Mouse (Mus musculus): ENCODE results near the gene Vax1. TPM values are rescaled to one million over a fixed set of nuclear protein-coding genes. Genes with fewer than 3 reads are reported as not detected.

Gene Vax1
- polyA plus RNA-seq, 1 experiment = not detected

GRCm38 (mm10) chr19:59184000-59184399 is 14.1 kb upstream of the Vax1 start:
- Histone ChIP-seq H3K36me3 (ENCODE audit: control insufficient read depth, insufficient read depth, low read length) (no peaks in the 10 kb centered on the region), H3K27ac (ENCODE audit: insufficient read depth, low read depth, low read length) (no peak overlapping the region), H3K4me3 (ENCODE audit: low read depth, low read length) (no peak overlapping the region), H3K27me3 (ENCODE audit: control insufficient read depth, insufficient read depth, low read length) (peaks cover 6% of the 10 kb centered on the region), H3K4me1 (ENCODE audit: control insufficient read depth, insufficient read depth, insufficient read length, low read length) (no peaks in the 10 kb centered on the region)
- TF ChIP-seq CTCF (IDR thresholded peaks at IDR 0.05; ENCODE audit: extremely low read depth, insufficient read length, insufficient replicate concordance, low read depth, low read length) (no peak), POLR2A (IDR thresholded peaks at IDR 0.05; ENCODE audit: low read depth, low read length) (no peak)
- 3% methylated on average over 3 of the region's 3 CpGs for WGBS

GRCm38 (mm10) chr19:59173341-59174015 is 3.6 kb upstream of the Vax1 start:
- peaks cover 50% of the 10 kb centered on the region for H3K27me3 ChIP-seq (ENCODE audit: control insufficient read depth, insufficient read depth, low read length)
- H3K4me3 ChIP-seq (ENCODE audit: low read depth, low read length) = no peak overlapping the region
- no peaks in the 10 kb centered on the region for H3K36me3 ChIP-seq (ENCODE audit: control insufficient read depth, insufficient read depth, low read length)
- 19% methylated on average over 6 of the region's 6 CpGs for WGBS
- H3K27ac ChIP-seq (ENCODE audit: insufficient read depth, low read depth, low read length) = no peak overlapping the region
- TF ChIP-seq CTCF (IDR thresholded peaks at IDR 0.05; ENCODE audit: extremely low read depth, insufficient read length, insufficient replicate concordance, low read depth, low read length) (no peak), POLR2A (IDR thresholded peaks at IDR 0.05; ENCODE audit: low read depth, low read length) (no peak)
- H3K4me1 ChIP-seq (ENCODE audit: control insufficient read depth, insufficient read depth, insufficient read length, low read length) = peaks cover 3% of the 10 kb centered on the region; the same call in 1 of the 2 replicates

DNA sequence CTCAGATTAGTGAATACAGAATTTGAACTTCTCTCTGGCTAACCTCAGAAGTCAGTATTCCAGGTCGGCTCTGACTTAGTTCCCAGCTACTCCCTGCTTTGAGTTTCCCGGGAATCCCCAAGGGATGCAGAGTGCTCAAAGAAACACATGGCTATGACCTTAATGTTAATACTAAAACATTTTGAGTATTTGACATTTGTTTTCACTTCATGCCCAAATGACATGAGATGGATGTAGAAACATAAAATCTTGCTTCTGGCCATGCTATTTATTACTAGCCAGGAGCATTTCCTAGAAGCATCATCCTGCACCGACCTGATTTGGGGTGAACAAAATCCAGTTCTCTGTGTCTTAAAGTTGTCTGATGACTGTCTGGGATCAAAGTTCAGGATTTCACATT is 2.9 kb upstream of the Vax1 start:
- H3K27me3 ChIP-seq (ENCODE audit: control insufficient read depth, insufficient read depth, low read length) = peaks cover 57% of the 10 kb centered on the region
- no peaks in the 10 kb centered on the region for H3K36me3 ChIP-seq (ENCODE audit: control insufficient read depth, insufficient read depth, low read length)
- no peak overlapping the region for H3K4me3 ChIP-seq (ENCODE audit: low read depth, low read length)
- H3K4me1 ChIP-seq (ENCODE audit: control insufficient read depth, insufficient read depth, insufficient read length, low read length) = peaks cover 3% of the 10 kb centered on the region; the same call in 1 of the 2 replicates
- 7% methylated on average over 3 of the region's 3 CpGs for WGBS
- TF ChIP-seq CTCF (IDR thresholded peaks at IDR 0.05; ENCODE audit: extremely low read depth, insufficient read length, insufficient replicate concordance, low read depth, low read length) (no peak), POLR2A (IDR thresholded peaks at IDR 0.05; ENCODE audit: low read depth, low read length) (no peak)
- H3K27ac ChIP-seq (ENCODE audit: insufficient read depth, low read depth, low read length) = no peak overlapping the region

DNA sequence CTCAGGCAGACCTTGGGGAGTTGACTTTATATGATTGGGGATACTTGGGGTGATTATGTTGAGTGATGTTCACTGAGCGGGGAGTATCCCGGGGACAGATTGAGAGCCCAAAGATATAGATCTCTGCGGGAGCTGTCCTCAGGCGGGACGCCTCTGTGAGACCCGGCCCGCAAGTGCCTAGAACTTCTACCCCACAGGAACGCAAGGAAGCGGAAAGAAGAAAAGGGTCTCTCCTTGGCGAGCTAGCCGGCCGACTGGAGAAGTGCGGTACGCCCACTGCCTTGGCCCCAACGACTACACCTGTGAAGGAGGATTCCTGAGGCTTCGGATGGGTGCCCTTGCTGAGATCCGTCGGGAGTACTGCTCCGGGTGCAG is 2.0 kb upstream of the Vax1 start:
- Histone ChIP-seq H3K27ac (ENCODE audit: insufficient read depth, low read depth, low read length) (no peak overlapping the region), H3K4me3 (ENCODE audit: low read depth, low read length) (no peak overlapping the region), H3K27me3 (ENCODE audit: control insufficient read depth, insufficient read depth, low read length) (peaks cover 65% of the 10 kb centered on the region), H3K36me3 (ENCODE audit: control insufficient read depth, insufficient read depth, low read length) (no peaks in the 10 kb centered on the region), H3K4me1 (ENCODE audit: control insufficient read depth, insufficient read depth, insufficient read length, low read length) (peaks cover 3% of the 10 kb centered on the region; the same call in 1 of the 2 replicates)
- 5% methylated on average over 19 of the region's 19 CpGs for WGBS
- TF ChIP-seq POLR2A (IDR thresholded peaks at IDR 0.05; ENCODE audit: low read depth, low read length) = no peak
- no peak for TF ChIP-seq CTCF (IDR thresholded peaks at IDR 0.05; ENCODE audit: extremely low read depth, insufficient read length, insufficient replicate concordance, low read depth, low read length)

DNA sequence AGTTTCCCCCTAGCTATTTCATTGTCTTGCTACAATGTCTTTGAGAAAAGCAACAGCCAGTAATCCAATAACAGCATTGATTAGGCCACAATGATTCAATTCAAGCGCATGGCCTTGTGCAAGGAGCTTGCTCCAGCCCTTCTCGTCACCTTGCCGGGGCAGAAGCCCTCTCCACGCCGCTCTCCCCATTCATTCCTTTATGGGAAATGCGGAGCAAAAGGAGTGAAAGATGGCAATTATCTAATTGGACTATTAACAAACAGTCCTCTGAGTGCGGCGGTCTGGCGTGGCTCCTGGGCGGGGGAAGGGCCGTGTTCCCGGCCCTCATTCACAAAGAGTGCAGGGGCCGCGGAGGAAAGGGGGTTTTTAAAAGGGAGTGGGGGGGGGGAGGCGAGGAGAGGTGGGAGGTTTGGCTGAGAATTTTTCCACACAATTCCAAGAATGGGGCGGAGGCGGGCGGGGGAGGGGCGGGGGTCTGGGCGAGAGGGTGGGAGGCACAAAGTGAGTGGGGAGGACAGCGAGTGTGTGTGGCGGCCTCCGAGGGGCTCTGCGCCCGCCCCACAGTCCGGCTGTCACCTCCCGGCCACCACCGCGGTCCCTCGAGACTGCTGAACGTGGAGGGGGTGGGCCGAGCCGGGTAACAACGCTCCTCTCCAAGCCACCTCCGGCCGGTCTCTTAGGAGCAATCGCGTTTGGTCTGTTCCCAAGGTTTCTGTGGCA is 1.5 kb upstream of the Vax1 start:
- Histone ChIP-seq H3K27ac (ENCODE audit: insufficient read depth, low read depth, low read length) (no peak overlapping the region), H3K27me3 (ENCODE audit: control insufficient read depth, insufficient read depth, low read length) (peaks cover 71% of the 10 kb centered on the region), H3K4me3 (ENCODE audit: low read depth, low read length) (no peak overlapping the region), H3K36me3 (ENCODE audit: control insufficient read depth, insufficient read depth, low read length) (no peaks in the 10 kb centered on the region), H3K4me1 (ENCODE audit: control insufficient read depth, insufficient read depth, insufficient read length, low read length) (peaks cover 3% of the 10 kb centered on the region; the same call in 1 of the 2 replicates)
- WGBS = 5% methylated on average over 38 of the region's 38 CpGs
- no peak for TF ChIP-seq CTCF (IDR thresholded peaks at IDR 0.05; ENCODE audit: extremely low read depth, insufficient read length, insufficient replicate concordance, low read depth, low read length)
- TF ChIP-seq POLR2A (IDR thresholded peaks at IDR 0.05; ENCODE audit: low read depth, low read length) = no peak

DNA sequence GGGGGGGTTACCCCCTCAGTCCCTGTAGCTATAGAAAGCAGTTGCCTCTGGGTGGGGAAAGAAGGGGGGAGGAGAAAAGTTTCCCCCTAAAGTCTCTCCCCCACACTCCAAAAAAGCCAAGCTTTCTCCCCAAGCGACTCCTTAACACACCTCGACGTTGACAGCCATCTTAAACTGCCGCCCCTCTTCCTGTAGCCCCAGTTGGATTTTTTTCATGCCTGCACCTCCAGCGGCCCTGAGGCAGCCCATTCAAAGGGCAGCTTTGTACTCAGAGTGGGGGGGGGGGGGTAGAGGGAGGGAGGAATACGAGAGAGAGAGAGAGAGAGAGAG is 875 bp upstream of the Vax1 start:
- Histone ChIP-seq H3K27me3 (ENCODE audit: control insufficient read depth, insufficient read depth, low read length) (peaks cover 77% of the 10 kb centered on the region), H3K4me1 (ENCODE audit: control insufficient read depth, insufficient read depth, insufficient read length, low read length) (peaks cover 3% of the 10 kb centered on the region; the same call in 1 of the 2 replicates), H3K27ac (ENCODE audit: insufficient read depth, low read depth, low read length) (no peak overlapping the region), H3K36me3 (ENCODE audit: control insufficient read depth, insufficient read depth, low read length) (no peaks in the 10 kb centered on the region), H3K4me3 (ENCODE audit: low read depth, low read length) (no peak overlapping the region)
- WGBS = 4% methylated on average over 6 of the region's 6 CpGs
- TF ChIP-seq POLR2A (IDR thresholded peaks at IDR 0.05; ENCODE audit: low read depth, low read length) (no peak), CTCF (IDR thresholded peaks at IDR 0.05; ENCODE audit: extremely low read depth, insufficient read length, insufficient replicate concordance, low read depth, low read length) (no peak)
